Mouse (Mus musculus) ovary, postnatal 36 days (tissue): Measurements from ENCODE around the gene Dagla.

Source experiments
- DNase-seq: peaks from one replicate; pipeline ENCODE4 v3.0.0; 2022; ENCODE audit warnings: low spot score, mixed read lengths

The Dagla gene

GRCm38 (mm10) chr19:10307351-10307750 is 2.7 kb upstream of the Dagla start:
- no peak for DNase-seq

- no peak for DNase-seq
These were observed 2.0 kb upstream of the Dagla start for GRCm38 (mm10) chr19:10306521-10307243.

- DNase-seq = no peak
These were observed 963 bp upstream of the Dagla start for GRCm38 (mm10) chr19:10305640-10306039.

- DNase-seq = no peak
These were observed 282 bp downstream of the Dagla start for GRCm38 (mm10) chr19:10304395-10304794.

GRCm38 (mm10) chr19:10302852-10303251 is 1.8 kb downstream of the Dagla start:
- DNase-seq = no peak

- DNase-seq = no peak
These were observed 2.8 kb downstream of the Dagla start for GRCm38 (mm10) chr19:10301866-10302356.

- DNase-seq = no peak
These were observed 3.4 kb downstream of the Dagla start for GRCm38 (mm10) chr19:10301263-10301662.

- no peak for DNase-seq
These were observed 3.9 kb downstream of the Dagla start for GRCm38 (mm10) chr19:10300809-10301208.

GRCm38 (mm10) chr19:10298268-10298667 is 6.4 kb downstream of the Dagla start:
- no peak for DNase-seq

- peak; percentile 66 for DNase-seq
These were observed 7.6 kb downstream of the Dagla start for GRCm38 (mm10) chr19:10297041-10297503.

- peak; percentile 26 for DNase-seq
These were observed 8.4 kb downstream of the Dagla start for GRCm38 (mm10) chr19:10296306-10296705.

GRCm38 (mm10) chr19:10294631-10295562 is 9.8 kb downstream of the Dagla start:
- no peak for DNase-seq

GRCm38 (mm10) chr19:10293987-10294386 is 10.7 kb downstream of the Dagla start:
- no peak for DNase-seq

GRCm38 (mm10) chr19:10291896-10292490 is 12.7 kb downstream of the Dagla start:
- DNase-seq = no peak

GRCm38 (mm10) chr19:10290153-10290945 is 14.3 kb downstream of the Dagla start:
- DNase-seq = peak; percentile 62

GRCm38 (mm10) chr19:10289609-10290150 is 15.0 kb downstream of the Dagla start:
- no peak for DNase-seq

- no peak for DNase-seq
These were observed 16.3 kb downstream of the Dagla start for GRCm38 (mm10) chr19:10288125-10289040.

GRCm38 (mm10) chr19:10286458-10286872 is 18.2 kb downstream of the Dagla start:
- peak; percentile 28 for DNase-seq

GRCm38 (mm10) chr19:10280771-10281540 is 23.7 kb downstream of the Dagla start:
- DNase-seq = no peak
